In the genomic region with DNA sequence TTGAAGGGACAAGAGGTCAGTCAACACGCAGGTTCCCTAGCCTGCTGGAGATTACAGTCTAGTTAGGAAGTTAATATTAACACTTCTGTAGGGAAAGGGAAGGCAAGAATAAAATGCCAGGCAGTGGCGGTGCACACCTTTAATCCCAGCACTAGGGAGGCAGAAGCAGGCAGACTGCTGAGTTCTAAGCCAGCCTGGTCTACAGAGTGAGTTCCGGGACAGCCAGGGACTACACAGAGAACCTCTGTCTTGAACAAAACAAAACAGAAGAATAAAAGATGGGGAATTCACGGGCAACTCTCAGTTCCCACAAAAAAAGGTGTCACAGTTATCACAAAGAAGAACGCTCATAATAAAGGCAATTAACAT, we compare ENCODE assay signal across 8 mouse cellular contexts. TPM values are rescaled to one million over a fixed set of nuclear protein-coding genes. Genes with fewer than 3 reads are reported as not detected.
DNase-seq lines count a peak whose midpoint lies in the region; ATAC-seq and TF ChIP-seq lines count a peak whose summit lies in the region.

No protein-coding gene starts in this region.

- peak overlapping the region; percentile 93 for H3K27ac ChIP-seq in kidney, embryonic 16.5 days (ENCODE audit: low read length)
- peak overlapping the region; percentile 36; the same call in 1 of the 2 replicates for H3K27ac ChIP-seq in bone marrow macrophage, adult 2 months (ENCODE audit: insufficient read depth, low read depth, low read length)
- peak overlapping the region; percentile 74 for H3K27ac ChIP-seq in hindbrain, embryonic 15.5 days (replicated peaks)
- peak overlapping the region; percentile 74 for H3K27ac ChIP-seq in midbrain, embryonic 16.5 days (ENCODE audit: low read length)

- TF ChIP-seq POLR2A in bone marrow macrophage, adult 2 months (IDR thresholded peaks at IDR 0.05; ENCODE audit: borderline replicate concordance, low read depth, low read length): no peak

- peaks cover 6% of the 10 kb centered on the region for H3K4me1 ChIP-seq in kidney, embryonic 16.5 days (ENCODE audit: insufficient read depth, low read length)
- no peaks in the 10 kb centered on the region for H3K4me1 ChIP-seq in bone marrow macrophage, adult 2 months (ENCODE audit: control insufficient read depth, insufficient read depth, low read length)
- peaks cover 8% of the 10 kb centered on the region for H3K4me1 ChIP-seq in hindbrain, embryonic 15.5 days (replicated peaks)
- H3K4me1 ChIP-seq in midbrain, embryonic 16.5 days (ENCODE audit: control insufficient read depth, insufficient read depth, low read length): peaks cover 4% of the 10 kb centered on the region; the same call in 1 of the 2 replicates

- peak overlapping the region; percentile 75 for H3K4me3 ChIP-seq in kidney, embryonic 16.5 days (ENCODE audit: low read length)
- peak overlapping the region; percentile 98 for H3K4me3 ChIP-seq in bone marrow macrophage, adult 2 months (ENCODE audit: insufficient read depth, low read length)
- H3K4me3 ChIP-seq in hindbrain, embryonic 15.5 days: peak overlapping the region; percentile 82
- H3K4me3 ChIP-seq in midbrain, embryonic 16.5 days (ENCODE audit: low read depth, low read length): peak overlapping the region; percentile 84

- H3K9me3 ChIP-seq in kidney, embryonic 16.5 days (ENCODE audit: low read length): peaks cover 9% of the 10 kb centered on the region; the same call in 1 of the 2 replicates
- H3K9me3 ChIP-seq in hindbrain, embryonic 15.5 days: no peaks in the 10 kb centered on the region
- H3K9me3 ChIP-seq in midbrain, embryonic 16.5 days (replicated peaks; ENCODE audit: control insufficient read depth, low read length, poor library complexity, severe bottlenecking): no peaks in the 10 kb centered on the region

- no peak for ATAC-seq in kidney, embryonic 16.5 days (ENCODE audit: low FRiP score, low TSS enrichment)
- ATAC-seq in hindbrain, embryonic 15.5 days (ENCODE audit: low FRiP score, low read depth): no peak
- ATAC-seq in midbrain, embryonic 16.5 days: peak; percentile 73
- no peak for ATAC-seq in megakaryocyte-erythroid progenitor cell, adult 5-6 weeks (replicated peaks; ENCODE audit: low FRiP score, low TSS enrichment, poor library complexity, severe bottlenecking)

- H3K9ac ChIP-seq in kidney, embryonic 16.5 days (replicated peaks; ENCODE audit: low read length): peak overlapping the region; percentile 88
- H3K9ac ChIP-seq in hindbrain, embryonic 15.5 days: peak overlapping the region; percentile 73
- H3K9ac ChIP-seq in midbrain, embryonic 16.5 days (ENCODE audit: low read depth, low read length): peak overlapping the region; percentile 77

- H3K4me2 ChIP-seq in kidney, embryonic 16.5 days (replicated peaks; ENCODE audit: low read depth, low read length): peak overlapping the region; percentile 66
- peak overlapping the region; percentile 78 for H3K4me2 ChIP-seq in hindbrain, embryonic 15.5 days
- peak overlapping the region; percentile 95 for H3K4me2 ChIP-seq in midbrain, embryonic 16.5 days (ENCODE audit: low read length)

- H3K36me3 ChIP-seq in kidney, embryonic 16.5 days (ENCODE audit: insufficient read depth, low read length): no peaks in the 10 kb centered on the region; the same call in none of the 2 replicates
- no peaks in the 10 kb centered on the region for H3K36me3 ChIP-seq in hindbrain, embryonic 15.5 days
- no peaks in the 10 kb centered on the region for H3K36me3 ChIP-seq in midbrain, embryonic 16.5 days (ENCODE audit: control insufficient read depth, insufficient read depth, low read length)

- no peaks in the 10 kb centered on the region for H3K27me3 ChIP-seq in kidney, embryonic 16.5 days (ENCODE audit: insufficient read depth, low read length)
- no peaks in the 10 kb centered on the region for H3K27me3 ChIP-seq in hindbrain, embryonic 15.5 days
- no peaks in the 10 kb centered on the region for H3K27me3 ChIP-seq in midbrain, embryonic 16.5 days (ENCODE audit: control insufficient read depth, insufficient read depth, low read depth, low read length)

- TF ChIP-seq CTCF in bone marrow macrophage, adult 2 months (IDR thresholded peaks at IDR 0.05; ENCODE audit: low read depth, low read length): no peak

- WGBS in kidney, embryonic 16.5 days: 41% methylated on average over 5 of the region's 5 CpGs
- 34% methylated on average over 5 of the region's 5 CpGs for WGBS in hindbrain, embryonic 15.5 days
- WGBS in midbrain, embryonic 16.5 days: 19% methylated on average over 5 of the region's 5 CpGs

- no peak for DNase-seq in kidney, postnatal 4 days
- no peak for DNase-seq in urinary bladder, postnatal 25 days (ENCODE audit: low spot score)
- no peak for DNase-seq in adrenal gland, postnatal 14 days

RNA-seq across cellular contexts. Expression of a gene that starts 0.4 kb away (rescaled TPM):
- 51.1 and 52.6 TPM in 2 replicates for polyA plus RNA-seq in kidney, embryonic 16.5 days (2015; fragmentation: Nextera tagmentation; extraction: Ambion mirVana)
- 16.0 and 18.7 TPM in 2 replicates for polyA plus RNA-seq in bone marrow macrophage, adult 2 months (2012; ENCODE audit: insufficient read depth, insufficient read length, missing spikeins)
- 12.6 and 13.6 TPM in 2 replicates for polyA plus RNA-seq in hindbrain, embryonic 15.5 days (2015; fragmentation: Nextera tagmentation; extraction: Ambion mirVana)
- polyA plus RNA-seq in midbrain, embryonic 16.5 days (2015; fragmentation: Nextera tagmentation; extraction: Ambion mirVana): 11.2 and 12.3 TPM in 2 replicates
- total RNA-seq in megakaryocyte-erythroid progenitor cell, adult 5-6 weeks (2014; fragmentation: Nextera tagmentation): 31.7 and 35.2 TPM in 2 replicates
- total RNA-seq in megakaryocyte-erythroid progenitor cell, adult 5-6 weeks (2017): 29.1 and 39.7 TPM in 2 replicates
- total RNA-seq in adrenal gland, postnatal 14 days (2021): 18.4 and 20.3 TPM in 2 replicates

Comparison
In these comparisons a context has a peak if more than half of its experiments do, and no peak if none do; other contexts are left out.
1. H3K27ac ChIP-seq: peak in every context shown above with its lines; median percentile 93 in kidney, embryonic 16.5 days; 74 in hindbrain, embryonic 15.5 days; 74 in midbrain, embryonic 16.5 days; 36 in bone marrow macrophage, adult 2 months.